Mouse (Mus musculus) forebrain, postnatal 0 days (tissue): ENCODE data around the gene Fcrl6. TPM values are rescaled to one million over a fixed set of nuclear protein-coding genes. Genes with fewer than 3 reads are reported as not detected.
A peak's percentile ranks its signal among the peaks of the same experiment; 100 is the strongest.

Experiments used
- ATAC-seq: fragments of 200-750 bp; cut with Nextera tagmentation; 2 replicates; pipeline ENCODE4 v1.8.0; 2017; ENCODE audit warnings: mild to moderate bottlenecking, moderate library complexity
- DNase-seq: peaks from one replicate; pipeline ENCODE4 v3.0.0-alpha.2; 2015
- H3K27ac ChIP-seq: fragments of 300-500 bp; sonication (generic); 2 replicates; pipeline ENCODE4 v1.5.1; 2014; ENCODE audit warnings: low read depth, mild to moderate bottlenecking, antibody characterized with exemption, low read length, moderate library complexity, mixed read lengths
- H3K27me3 ChIP-seq: fragments of 300-500 bp; sonication (generic); 2 replicates; pipeline ENCODE4 v1.6.1; 2014; ENCODE audit warnings: mild to moderate bottlenecking, low read length, mixed read lengths; ENCODE audit not compliant: insufficient read depth
- H3K36me3 ChIP-seq: fragments of 300-500 bp; sonication (generic); 2 replicates; pipeline ENCODE4 v1.6.1; 2014; ENCODE audit warnings: mild to moderate bottlenecking, moderate library complexity; ENCODE audit not compliant: insufficient read depth
- H3K4me1 ChIP-seq: fragments of 300-500 bp; sonication (generic); 2 replicates; pipeline ENCODE4 v1.6.1; 2014; ENCODE audit warnings: antibody characterized with exemption; ENCODE audit not compliant: insufficient read depth
- H3K4me2 ChIP-seq: fragments of 300-500 bp; sonication (generic); 2 replicates; pipeline ENCODE4 v1.6.1; 2014; ENCODE audit warnings: low read depth, mild to moderate bottlenecking, moderate library complexity
- H3K4me3 ChIP-seq: fragments of 300-500 bp; sonication (generic); 2 replicates; pipeline ENCODE4 v1.5.1; 2014; ENCODE audit warnings: low read depth, low read length, mixed read lengths
- H3K9ac ChIP-seq: fragments of 300-500 bp; sonication (generic); 2 replicates; pipeline ENCODE4 v1.6.1; 2014; ENCODE audit warnings: mild to moderate bottlenecking
- H3K9me3 ChIP-seq: fragments of 300-500 bp; sonication (generic); 2 replicates; pipeline ENCODE4 v1.6.1; 2016; ENCODE audit warnings: low read length
- CTCF ChIP-seq: sonication (generic); IDR thresholded peaks from 2 replicates; pipeline ENCODE4 v1.5.1; 2016; ENCODE audit warnings: antibody characterized with exemption, control low read depth, low read depth
- WGBS: fragments of 180-500 bp; shearing (Covaris S2); extraction: QIAGEN DNeasy Blood & Tissue Kit; methylation state at CpG from one replicate; pipeline ENCODE4 v1.1.7; 2014; 5-methylcytosine and 5-hydroxymethylcytosine counted together
- polyA plus RNA-seq: library from polyadenylated mRNA; unstranded; fragments of >200 nt; fragmentation: Nextera tagmentation; extraction: Ambion mirVana; gene quantifications from 2 replicates; pipeline ENCODE4 v1.2.1, GENCODE M21; 2015
- total RNA-seq: library from RNA; depleted of rRNA; stranded (reverse); fragments of >200 nt; gene quantifications from 2 replicates; pipeline ENCODE4 v1.2.3, GENCODE M21; 2014; rRNA removed

Fcrl6 gene
- total and polyA plus RNA-seq, 2 experiments from 2014 or later = 0.18 TPM; not detected in 1

- 11% methylated on average over 2 of the region's 2 CpGs for WGBS
- no peak overlapping the region for H3K27ac ChIP-seq
Observed at GRCm38 (mm10) chr1:172549314-172549713, 53.0 kb downstream of the Fcrl6 start.

DNA sequence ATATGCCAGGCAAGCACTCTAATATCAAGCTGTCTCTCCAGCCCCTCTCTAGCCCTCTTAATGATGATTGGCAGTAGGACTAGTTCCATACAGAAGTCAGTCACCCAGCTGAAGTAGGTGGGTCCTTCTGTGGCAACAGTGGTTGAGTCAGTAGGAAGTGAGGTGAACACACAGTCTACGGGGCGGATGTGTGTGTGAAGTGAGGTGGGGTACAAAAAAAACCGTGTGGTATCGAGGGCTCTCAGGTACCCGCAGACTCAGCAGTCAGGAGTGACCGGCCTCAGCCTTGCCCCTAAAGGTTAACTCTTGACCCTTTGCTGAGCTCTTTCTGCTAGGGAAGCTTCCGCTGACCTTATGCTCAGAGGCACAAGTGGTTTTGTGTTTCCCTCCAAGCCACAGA is 53.9 kb downstream of the Fcrl6 start:
- no peaks in the 10 kb centered on the region for H3K36me3 ChIP-seq
- WGBS = 65% methylated on average over 7 of the region's 7 CpGs
- ATAC-seq = no peak
- DNase-seq = no peak
- no peak for TF ChIP-seq CTCF
- H3K4me2 ChIP-seq = no peak overlapping the region
- H3K9ac ChIP-seq = no peak overlapping the region
- H3K9me3 ChIP-seq = no peaks in the 10 kb centered on the region
- no peak overlapping the region for H3K4me3 ChIP-seq
- H3K27me3 ChIP-seq = no peaks in the 10 kb centered on the region
- H3K27ac ChIP-seq = no peak overlapping the region
- H3K4me1 ChIP-seq = peaks cover 9% of the 10 kb centered on the region; the same call in 1 of the 2 replicates

More at GRCm38 (mm10) chr1:172549314-172549713, 53.0 kb downstream of the Fcrl6 start:
- Histone ChIP-seq H3K9ac (no peak overlapping the region), H3K9me3 (no peaks in the 10 kb centered on the region), H3K4me1 (peaks cover 9% of the 10 kb centered on the region; the same call in 1 of the 2 replicates), H3K27me3 (no peaks in the 10 kb centered on the region), H3K36me3 (no peaks in the 10 kb centered on the region), H3K4me3 (no peak overlapping the region), H3K4me2 (peak overlapping the region; percentile 65)
- ATAC-seq (no peak), DNase-seq (no peak)
- no peak for TF ChIP-seq CTCF

Other genes starting within 250 kb of the Fcrl6 start
- 10.4 and 14.5 TPM in 2 replicates for gene Pigm, start 226.0 kb downstream of the Fcrl6 start, total RNA-seq
- 1.9 and 2.3 TPM in 2 replicates for gene Pigm, start 226.0 kb downstream of the Fcrl6 start, polyA plus RNA-seq
- 0.15 and 0.43 TPM in 2 replicates for gene Slamf9, start 127.2 kb downstream of the Fcrl6 start, total RNA-seq
- gene Slamf9, start 127.2 kb downstream of the Fcrl6 start, polyA plus RNA-seq = 0.21 and 0.30 TPM in 2 replicates
- gene Igsf9, start 120.8 kb downstream of the Fcrl6 start, total RNA-seq = 35.3 and 36.2 TPM in 2 replicates
- gene Igsf9, start 120.8 kb downstream of the Fcrl6 start, polyA plus RNA-seq = 13.3 and 25.6 TPM in 2 replicates
- 31.5 and 33.8 TPM in 2 replicates for gene Tagln2, start 102.5 kb downstream of the Fcrl6 start, total RNA-seq
- 42.8 and 48.5 TPM in 2 replicates for gene Tagln2, start 102.5 kb downstream of the Fcrl6 start, polyA plus RNA-seq
- gene Cfap45, start 81.8 kb downstream of the Fcrl6 start, total RNA-seq = 3.0 and 5.1 TPM in 2 replicates
- gene Cfap45, start 81.8 kb downstream of the Fcrl6 start, polyA plus RNA-seq = 3.9 and 5.5 TPM in 2 replicates
- gene Vsig8, start 46.6 kb downstream of the Fcrl6 start, total RNA-seq = 0.71 and 1.0 TPM in 2 replicates
- 0.45 and 0.67 TPM in 2 replicates for gene Vsig8, start 46.6 kb downstream of the Fcrl6 start, polyA plus RNA-seq
- gene Slamf8, start 12.0 kb downstream of the Fcrl6 start, total RNA-seq = not detected in 2 replicates
- gene Slamf8, start 12.0 kb downstream of the Fcrl6 start, polyA plus RNA-seq = 0.08 TPM in 1 of 2 replicates, not detected in the other
- 1.9 and 3.0 TPM in 2 replicates for gene Dusp23, start 30.4 kb upstream of the Fcrl6 start, total RNA-seq
- 8.0 and 8.9 TPM in 2 replicates for gene Dusp23, start 30.4 kb upstream of the Fcrl6 start, polyA plus RNA-seq
- gene Crp, start 95.5 kb upstream of the Fcrl6 start, total RNA-seq = 0.19 TPM in 1 of 2 replicates, not detected in the other
- gene Crp, start 95.5 kb upstream of the Fcrl6 start, polyA plus RNA-seq = not detected in 2 replicates